Mouse (Mus musculus) heart, adult 9 months (tissue): ENCODE data around the gene Kcnd2.
"Not testable (repeated sequence)": the region's sequence is repeated elsewhere in the genome, so short reads cannot be mapped to it uniquely, and the experiment has no call there.

ENCODE experiments used
- DNase-seq, 2 experiments: peaks; one replicate each; pipeline ENCODE4 v3.0.0; 2022; ENCODE audit warnings: low spot score in 2 of 2

Kcnd2 gene

GRCm38 (mm10) chr6:21215491-21216191 is at the start of gene Kcnd2:
TSS of gene Kcnd2 (plus strand) at chr6:21215503.
- no peak for DNase-seq

GRCm38 (mm10) chr6:21166611-21167010 is 48.7 kb upstream of the Kcnd2 start:
- DNase-seq, result no peak

GRCm38 (mm10) chr6:21195341-21195740 is 20.0 kb upstream of the Kcnd2 start:
- no peak for DNase-seq

- peak in 1 of 2 experiments; percentile 24 for DNase-seq
Measured at GRCm38 (mm10) chr6:21213865-21214672, 1.2 kb upstream of the Kcnd2 start.

GRCm38 (mm10) chr6:21214673-21215490 is 421 bp upstream of the Kcnd2 start:
- DNase-seq, result peak; percentile 27 to 59

GRCm38 (mm10) chr6:21216206-21217020 is 1.1 kb downstream of the Kcnd2 start:
- no peak for DNase-seq

GRCm38 (mm10) chr6:21217156-21217555 is 1.9 kb downstream of the Kcnd2 start:
- DNase-seq, result no peak

GRCm38 (mm10) chr6:21226124-21226523 is 10.8 kb downstream of the Kcnd2 start:
- DNase-seq, result no peak

- DNase-seq, result no peak
Measured at GRCm38 (mm10) chr6:21259031-21259430, 43.7 kb downstream of the Kcnd2 start.

- DNase-seq, result peak in 1 of 2 experiments; percentile 0
Measured at GRCm38 (mm10) chr6:21267897-21268296, 52.6 kb downstream of the Kcnd2 start.

GRCm38 (mm10) chr6:21277343-21277933 is 62.1 kb downstream of the Kcnd2 start:
- no peak for DNase-seq

GRCm38 (mm10) chr6:21304943-21305342 is 89.6 kb downstream of the Kcnd2 start:
- no peak for DNase-seq

GRCm38 (mm10) chr6:21310159-21310558 is 94.9 kb downstream of the Kcnd2 start:
- no peak for DNase-seq

- no peak for DNase-seq
Measured at GRCm38 (mm10) chr6:21321407-21321806, 106.1 kb downstream of the Kcnd2 start.

- DNase-seq, result no peak
Measured at GRCm38 (mm10) chr6:21322211-21322610, 106.9 kb downstream of the Kcnd2 start.

GRCm38 (mm10) chr6:21325251-21325650 is 109.9 kb downstream of the Kcnd2 start:
- no peak for DNase-seq

- no peak for DNase-seq
Measured at GRCm38 (mm10) chr6:21327081-21327737, 111.9 kb downstream of the Kcnd2 start.

GRCm38 (mm10) chr6:21385298-21385697 is 170.0 kb downstream of the Kcnd2 start:
- DNase-seq, result not testable (repeated sequence)

GRCm38 (mm10) chr6:21391776-21392175 is 176.5 kb downstream of the Kcnd2 start:
- no peak for DNase-seq

GRCm38 (mm10) chr6:21413656-21414055 is 198.4 kb downstream of the Kcnd2 start:
- no peak for DNase-seq
